Mouse (Mus musculus) thymus, adult 2 months (tissue): ENCODE measurements around the gene Nomo1.

ENCODE experiments used
- CTCF ChIP-seq: fragments of 200-500 bp; IDR thresholded peaks from 2 replicates; pipeline ENCODE4 v1.5.1; 2012; ENCODE audit warnings: mild to moderate bottlenecking, control low read depth, low read length, moderate library complexity, borderline replicate concordance; ENCODE audit not compliant: control insufficient read depth, poor library complexity, insufficient read depth; ENCODE audit errors: extremely low read depth
- POLR2A ChIP-seq: fragments of 200-500 bp; IDR thresholded peaks from 2 replicates; pipeline ENCODE4 v1.6.1; 2012; ENCODE audit warnings: mild to moderate bottlenecking, low read length, control low read depth, moderate library complexity; ENCODE audit not compliant: control insufficient read depth, poor library complexity, insufficient read depth; ENCODE audit errors: extremely low read depth

GRCm38 (mm10) chr7:46084839-46085513 lies 51.5 kb downstream of the Nomo1 start:
- TF ChIP-seq CTCF (no peak), POLR2A (no peak)
